Mouse (Mus musculus) layer of hippocampus, adult 9-10 months (tissue): Measurements from ENCODE around the gene Gm17268.

Experiments
- DNase-seq: peaks from one replicate; pipeline ENCODE4 v3.0.0; 2022; ENCODE audit warnings: low spot score

Gene Gm17268

GRCm38 (mm10) chr11:82038535-82038934, at the start of gene Gm17268:
TSS of gene Gm17268 (minus strand) at chr11:82038562.
- DNase-seq, result no peak

- no peak for DNase-seq
These were observed 46.0 kb upstream of the Gm17268 start for GRCm38 (mm10) chr11:82084360-82084759.

- DNase-seq, result no peak
These were observed 42.5 kb upstream of the Gm17268 start for GRCm38 (mm10) chr11:82080865-82081264.

GRCm38 (mm10) chr11:82078136-82078730, 39.9 kb upstream of the Gm17268 start:
- no peak for DNase-seq

GRCm38 (mm10) chr11:82077031-82077430, 38.7 kb upstream of the Gm17268 start:
- DNase-seq, result no peak

GRCm38 (mm10) chr11:82073686-82074085, 35.3 kb upstream of the Gm17268 start:
- DNase-seq, result no peak

GRCm38 (mm10) chr11:82072984-82073383, 34.6 kb upstream of the Gm17268 start:
- DNase-seq, result no peak

GRCm38 (mm10) chr11:82072374-82072773, 34.0 kb upstream of the Gm17268 start:
- no peak for DNase-seq

GRCm38 (mm10) chr11:82071076-82071475, 32.7 kb upstream of the Gm17268 start:
- DNase-seq, result no peak

- DNase-seq, result no peak
These were observed 28.7 kb upstream of the Gm17268 start for GRCm38 (mm10) chr11:82066953-82067571.

GRCm38 (mm10) chr11:82063454-82063853, 25.1 kb upstream of the Gm17268 start:
- no peak for DNase-seq

GRCm38 (mm10) chr11:82062226-82062625, 23.9 kb upstream of the Gm17268 start:
- DNase-seq, result no peak

GRCm38 (mm10) chr11:82057646-82058045, 19.3 kb upstream of the Gm17268 start, which contains the start of gene Ccl11:
TSS of gene Ccl11 (plus strand) at chr11:82057823.
- no peak for DNase-seq

- DNase-seq, result no peak
These were observed 15.5 kb upstream of the Gm17268 start for GRCm38 (mm10) chr11:82053849-82054248.

- DNase-seq, result no peak
These were observed 9.5 kb upstream of the Gm17268 start for GRCm38 (mm10) chr11:82047746-82048415.

GRCm38 (mm10) chr11:82045471-82045870, 7.1 kb upstream of the Gm17268 start, which contains the start of gene Ccl7:
TSS of gene Ccl7 (plus strand) at chr11:82045712.
- DNase-seq, result no peak

GRCm38 (mm10) chr11:82041671-82042080, 3.3 kb upstream of the Gm17268 start:
- DNase-seq, result no peak

GRCm38 (mm10) chr11:82039132-82039660, 834 bp upstream of the Gm17268 start:
- no peak for DNase-seq

- no peak for DNase-seq
These were observed 2.5 kb downstream of the Gm17268 start for GRCm38 (mm10) chr11:82035857-82036256.

GRCm38 (mm10) chr11:82035356-82035755, 3.0 kb downstream of the Gm17268 start, which contains the start of gene Ccl2:
TSS of gene Ccl2 (plus strand) at chr11:82035571.
- DNase-seq, result peak; percentile 40

GRCm38 (mm10) chr11:82034446-82034845, 3.9 kb downstream of the Gm17268 start:
- no peak for DNase-seq

- no peak for DNase-seq
These were observed 5.6 kb downstream of the Gm17268 start for GRCm38 (mm10) chr11:82032678-82033344.
